ENCODE assay signal across 28 mouse cellular contexts in the genomic region with DNA sequence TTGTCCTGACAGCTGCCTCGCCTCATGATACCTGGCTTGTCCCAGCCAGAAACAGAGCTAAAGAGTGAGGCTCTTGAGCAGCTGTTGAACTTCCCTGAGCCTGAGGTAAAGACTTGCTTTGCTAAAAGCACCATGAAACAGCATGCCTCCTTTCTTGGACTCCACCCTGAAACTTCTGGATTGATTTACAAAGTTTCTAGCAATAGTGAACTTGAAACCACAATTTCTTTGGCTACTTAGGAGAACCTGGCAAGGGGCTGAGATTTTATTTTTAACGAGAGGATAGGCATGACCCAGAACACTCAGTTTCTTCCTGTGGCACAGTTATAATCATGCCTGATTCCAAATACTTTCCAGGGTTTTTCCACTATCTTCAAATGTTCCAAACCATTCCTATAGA. TPM values are rescaled to one million over a fixed set of nuclear protein-coding genes. Genes with fewer than 3 reads are reported as not detected.
A peak's percentile ranks its signal among the peaks of the same experiment; 100 is the strongest.
DNase-seq lines count a peak whose midpoint lies in the region; ATAC-seq and TF ChIP-seq lines count a peak whose summit lies in the region.
"Had no signal": no experiment of that assay in that cellular context is flagged by ENCODE, and none has a peak within 500 bp of the region (broad histone marks: within the 10 kb centered on the region; RNA-seq: fewer than 3 reads in every experiment).

No protein-coding gene starts in this region.

- ATAC-seq in limb, embryonic 14.5 days (ENCODE audit: low FRiP score, low read depth), result no peak
- ATAC-seq: forebrain, embryonic 13.5 days; inflammation-experienced regulatory T-cells, adult 6 months; liver, embryonic 12.5 days; liver, postnatal 0 days; midbrain, embryonic 16.5 days had no signal

- H3K4me3 ChIP-seq in gastrocnemius, adult 2 months, result no peak overlapping the region
- H3K4me3 ChIP-seq in limb, embryonic 14.5 days (replicated peaks; ENCODE audit: low read length), result no peak overlapping the region
- no peak overlapping the region for H3K4me3 ChIP-seq in limb, embryonic 10.5 days
- H3K4me3 ChIP-seq in embryonic fibroblast, embryonic 13.5 days (ENCODE audit: insufficient read depth, low read length), result no peak overlapping the region
- H3K4me3 ChIP-seq: forebrain, embryonic 13.5 days; hindbrain, embryonic 10.5 days; hindbrain, embryonic 15.5 days; limb, embryonic 12.5 days; liver, embryonic 12.5 days had no signal

- WGBS in limb, embryonic 14.5 days, result 51% methylated on average over 2 of the region's 2 CpGs
- 89% methylated on average over 2 of the region's 2 CpGs for WGBS in limb, embryonic 10.5 days

- intact Hi-C loops in gastrocnemius, adult 2 months (cut with DNase I), result no loop called here
- intact Hi-C loops in gastrocnemius, postnatal 36 days (cut with DNase I), result no loop called here

- H3K9ac ChIP-seq in limb, embryonic 14.5 days (ENCODE audit: low read depth, low read length, severe bottlenecking), result no peak overlapping the region
- H3K9ac ChIP-seq: forebrain, embryonic 13.5 days; hindbrain, embryonic 15.5 days; limb, embryonic 12.5 days; liver, embryonic 12.5 days; liver, postnatal 0 days had no signal

- peak overlapping the region; percentile 71 for H3K27ac ChIP-seq in gastrocnemius, adult 2 months
- H3K27ac ChIP-seq in limb, embryonic 14.5 days (replicated peaks; ENCODE audit: low read depth, low read length), result no peak overlapping the region
- no peak overlapping the region for H3K27ac ChIP-seq in limb, embryonic 10.5 days
- H3K27ac ChIP-seq in embryonic fibroblast, embryonic 13.5 days (ENCODE audit: insufficient read depth, low read length), result peak overlapping the region; percentile 86
- H3K27ac ChIP-seq: forebrain, embryonic 13.5 days; hindbrain, embryonic 10.5 days; hindbrain, embryonic 15.5 days; kidney, postnatal 0 days; limb, embryonic 12.5 days; liver, embryonic 12.5 days; macrophage; stomach, postnatal 0 days had no signal

- no peak overlapping the region for H3K4me2 ChIP-seq in limb, embryonic 14.5 days (replicated peaks; ENCODE audit: low read depth, low read length, severe bottlenecking)
- H3K4me2 ChIP-seq: forebrain, embryonic 13.5 days; hindbrain, embryonic 15.5 days; limb, embryonic 12.5 days; liver, embryonic 12.5 days; midbrain, embryonic 11.5 days had no signal

- no peak for TF ChIP-seq CTCF in gastrocnemius, adult 2 months (IDR thresholded peaks at IDR 0.05)
- TF ChIP-seq CTCF in embryonic fibroblast, embryonic 13.5 days (IDR thresholded peaks at IDR 0.05; ENCODE audit: borderline replicate concordance, insufficient read depth, low read length), result no peak

- H3K9me3 ChIP-seq in limb, embryonic 14.5 days (ENCODE audit: control insufficient read depth, low read length), result no peaks in the 10 kb centered on the region
- H3K9me3 ChIP-seq in limb, embryonic 10.5 days (replicated peaks), result no peaks in the 10 kb centered on the region
- H3K9me3 ChIP-seq: forebrain, embryonic 13.5 days; hindbrain, embryonic 10.5 days; hindbrain, embryonic 15.5 days; limb, embryonic 12.5 days; liver, embryonic 12.5 days had no signal

- H3K27me3 ChIP-seq in limb, embryonic 14.5 days (ENCODE audit: control insufficient read depth, insufficient read depth, low read length), result no peaks in the 10 kb centered on the region
- no peaks in the 10 kb centered on the region for H3K27me3 ChIP-seq in limb, embryonic 10.5 days (ENCODE audit: low read depth, poor library complexity, severe bottlenecking)
- H3K27me3 ChIP-seq: forebrain, embryonic 13.5 days; hindbrain, embryonic 15.5 days; limb, embryonic 12.5 days; liver, embryonic 12.5 days had no signal

- no peak for DNase-seq in gastrocnemius, adult 2 months
- no peak for DNase-seq in gastrocnemius, postnatal 36 days
- DNase-seq in limb, embryonic 14.5 days (ENCODE audit: low spot score), result peak; percentile 33
- DNase-seq in limb, embryonic 10.5 days (ENCODE audit: low spot score), result no peak
- no peak for DNase-seq in lung, postnatal 25 days (ENCODE audit: low spot score)
- no peak for DNase-seq in lung, postnatal 36 days
- DNase-seq: adrenal gland, postnatal 25 days; cerebellum, adult 2 months; cerebellum, postnatal 14 days; heart, postnatal 14 days; kidney, adult 11 months; layer of hippocampus, adult 9-11 months; liver, postnatal 0 days; right cerebral cortex, adult 18-20 months; thymus, adult 18-20 months; thymus, postnatal 25 days had no signal

- H3K4me1 ChIP-seq in limb, embryonic 14.5 days (ENCODE audit: control insufficient read depth, insufficient read depth, low read length), result peaks cover 10% of the 10 kb centered on the region; the same call in 1 of the 2 replicates
- peaks cover 18% of the 10 kb centered on the region for H3K4me1 ChIP-seq in limb, embryonic 10.5 days
- H3K4me1 ChIP-seq in embryonic fibroblast, embryonic 13.5 days (ENCODE audit: control insufficient read depth, insufficient read depth, low read length), result peaks cover 22% of the 10 kb centered on the region
- H3K4me1 ChIP-seq: forebrain, embryonic 13.5 days; hindbrain, embryonic 15.5 days; liver, embryonic 12.5 days had no signal

- no peak for TF ChIP-seq POLR2A in limb, embryonic 14.5 days (IDR thresholded peaks at IDR 0.05; ENCODE audit: borderline replicate concordance, extremely low read depth, insufficient read depth, insufficient read length)
- no peak for TF ChIP-seq POLR2A in embryonic fibroblast, embryonic 13.5 days (IDR thresholded peaks at IDR 0.05; ENCODE audit: low read depth, low read length)

- peaks cover 22% of the 10 kb centered on the region for H3K36me3 ChIP-seq in limb, embryonic 14.5 days (ENCODE audit: control insufficient read depth, insufficient read depth, low read length)
- H3K36me3 ChIP-seq in limb, embryonic 10.5 days, result peaks cover 24% of the 10 kb centered on the region

RNA-seq across cellular contexts. Expression of gene Vps53, which starts 56.9 kb away (rescaled TPM):
- total RNA-seq in gastrocnemius, adult 2 months (2021), result 10 to 100 TPM; 22.0 to 22.1 TPM
- 10 to 100 TPM; 20.2 TPM for total RNA-seq in gastrocnemius, postnatal 36 days (2021)
- polyA plus RNA-seq in limb, embryonic 14.5 days (2012; rRNA removed), result 26.6 and 29.6 TPM in 2 replicates
- polyA plus RNA-seq in limb, embryonic 14.5 days (2014; fragmentation: Nextera tagmentation; extraction: Ambion mirVana), result 37.3 and 41.9 TPM in 2 replicates
- polyA plus RNA-seq in limb, embryonic 10.5 days (2016; fragmentation: Nextera tagmentation; extraction: Ambion mirVana), result 36.0 and 36.2 TPM in 2 replicates
- polyA plus RNA-seq in embryonic fibroblast, embryonic 13.5 days (2011; ENCODE audit: insufficient read length, low read depth, missing spikeins), result 40.1 and 40.9 TPM in 2 replicates

RNA-seq across cellular contexts. Expression of gene Fam57a, which starts 56.9 kb away (rescaled TPM):
- 1 to 10 TPM; 1.4 to 2.0 TPM for total RNA-seq in gastrocnemius, adult 2 months (2021)
- total RNA-seq in gastrocnemius, postnatal 36 days (2021), result 1 to 10 TPM; 1.8 TPM
- 39.0 and 40.1 TPM in 2 replicates for polyA plus RNA-seq in limb, embryonic 14.5 days (2012; rRNA removed)
- 48.3 and 60.8 TPM in 2 replicates for polyA plus RNA-seq in limb, embryonic 14.5 days (2014; fragmentation: Nextera tagmentation; extraction: Ambion mirVana)
- 34.9 and 36.4 TPM in 2 replicates for polyA plus RNA-seq in limb, embryonic 10.5 days (2016; fragmentation: Nextera tagmentation; extraction: Ambion mirVana)
- polyA plus RNA-seq in embryonic fibroblast, embryonic 13.5 days (2011; ENCODE audit: insufficient read length, low read depth, missing spikeins), result 17.5 and 20.8 TPM in 2 replicates

Comparison
In these comparisons a context has a peak if more than half of its experiments do, and no peak if none do; other contexts are left out.
1. H3K27ac ChIP-seq: peak in gastrocnemius, adult 2 months (single experiment) and embryonic fibroblast, embryonic 13.5 days (single experiment); none in limb, embryonic 14.5 days (single experiment) and limb, embryonic 10.5 days (single experiment).